ENCODE assay signal across 13 mouse cellular contexts in the genomic region with DNA sequence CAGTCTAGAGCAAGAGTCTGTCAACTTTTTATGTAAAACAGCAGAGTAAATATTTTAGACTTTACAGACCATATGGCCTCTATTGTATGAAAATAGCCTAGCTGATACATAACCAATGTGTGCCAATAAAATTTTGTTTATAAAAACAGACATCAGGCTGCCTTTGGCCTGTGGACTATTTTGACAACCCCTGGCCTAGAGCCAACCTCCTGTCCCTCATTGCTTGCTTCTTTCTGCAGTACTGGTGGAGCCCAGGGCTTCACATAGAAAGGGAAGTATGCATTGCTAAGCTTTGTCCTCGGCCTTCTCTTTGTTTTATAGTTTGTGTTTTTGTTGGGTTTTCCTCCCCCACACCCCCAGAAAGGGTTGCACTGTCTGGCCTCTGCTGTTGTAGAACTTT. TPM values are rescaled to one million over a fixed set of nuclear protein-coding genes. Genes with fewer than 3 reads are reported as not detected.
DNase-seq lines count a peak whose midpoint lies in the region; ATAC-seq and TF ChIP-seq lines count a peak whose summit lies in the region.
"Had no signal": no experiment of that assay in that cellular context is flagged by ENCODE, and none has a peak within 500 bp of the region (broad histone marks: within the 10 kb centered on the region; RNA-seq: fewer than 3 reads in every experiment).

No protein-coding gene starts in this region.

- no peak for TF ChIP-seq CTCF in small intestine, adult 2 months (IDR thresholded peaks at IDR 0.05; ENCODE audit: extremely low read depth, insufficient read length, insufficient replicate concordance, low read depth, low read length)

- ATAC-seq in kidney, embryonic 16.5 days (ENCODE audit: low FRiP score, low TSS enrichment), result no peak
- no peak for ATAC-seq in intestine, embryonic 16.5 days
- ATAC-seq in hindbrain, embryonic 14.5 days (ENCODE audit: low FRiP score), result no peak
- ATAC-seq: activated CD4-positive, CD25-positive, alpha-beta regulatory T cell, adult 4 months had no signal

- H3K27ac ChIP-seq in kidney, embryonic 16.5 days (ENCODE audit: low read length), result no peak overlapping the region
- peak overlapping the region; percentile 57 for H3K27ac ChIP-seq in intestine, embryonic 16.5 days (ENCODE audit: low read length)
- peak overlapping the region; percentile 61 for H3K27ac ChIP-seq in small intestine, adult 2 months (ENCODE audit: insufficient read depth, low read depth, low read length)
- no peak overlapping the region for H3K27ac ChIP-seq in hindbrain, embryonic 14.5 days
- H3K27ac ChIP-seq: hindbrain, embryonic 10.5 days; midbrain, embryonic 12.5 days had no signal

- H3K9ac ChIP-seq in kidney, embryonic 16.5 days (replicated peaks; ENCODE audit: low read length), result no peak overlapping the region
- H3K9ac ChIP-seq in intestine, embryonic 16.5 days (ENCODE audit: low read depth, low read length), result peak overlapping the region; percentile 35; the same call in 1 of the 2 replicates
- H3K9ac ChIP-seq in hindbrain, embryonic 14.5 days, result no peak overlapping the region
- H3K9ac ChIP-seq: midbrain, embryonic 12.5 days had no signal

- H3K36me3 ChIP-seq in kidney, embryonic 16.5 days (ENCODE audit: insufficient read depth, low read length), result peaks cover 13% of the 10 kb centered on the region
- H3K36me3 ChIP-seq in intestine, embryonic 16.5 days (ENCODE audit: control insufficient read depth, insufficient read depth, low read length), result peaks cover 19% of the 10 kb centered on the region
- H3K36me3 ChIP-seq in small intestine, adult 2 months (ENCODE audit: control insufficient read depth, insufficient read depth, low read length), result peaks cover 46% of the 10 kb centered on the region
- H3K36me3 ChIP-seq in hindbrain, embryonic 14.5 days (replicated peaks; ENCODE audit: control insufficient read depth, insufficient read depth), result peaks cover 45% of the 10 kb centered on the region

- H3K4me3 ChIP-seq in kidney, embryonic 16.5 days (ENCODE audit: low read length), result no peak overlapping the region
- H3K4me3 ChIP-seq in intestine, embryonic 16.5 days (ENCODE audit: low read length), result no peak overlapping the region; the same call in 1 of the 2 replicates
- no peak overlapping the region for H3K4me3 ChIP-seq in small intestine, adult 2 months (ENCODE audit: low read depth, low read length)
- no peak overlapping the region for H3K4me3 ChIP-seq in hindbrain, embryonic 14.5 days (replicated peaks; ENCODE audit: low read length)
- H3K4me3 ChIP-seq: hindbrain, embryonic 10.5 days; layer of hippocampus, adult 2 months; midbrain, embryonic 12.5 days had no signal

- 0 out of 2 replicates have a peak, but pooled peaks cover 2% of the 10 kb centered on the region for H3K27me3 ChIP-seq in kidney, embryonic 16.5 days (ENCODE audit: insufficient read depth, low read length)
- H3K27me3 ChIP-seq in intestine, embryonic 16.5 days (replicated peaks; ENCODE audit: control insufficient read depth, insufficient read depth, low read length), result no peaks in the 10 kb centered on the region
- H3K27me3 ChIP-seq in small intestine, adult 2 months (ENCODE audit: control insufficient read depth, insufficient read depth, low read length), result no peaks in the 10 kb centered on the region
- H3K27me3 ChIP-seq in hindbrain, embryonic 14.5 days (ENCODE audit: control insufficient read depth, insufficient read depth, low read length), result no peaks in the 10 kb centered on the region

- H3K4me2 ChIP-seq in kidney, embryonic 16.5 days (replicated peaks; ENCODE audit: low read depth, low read length), result no peak overlapping the region
- H3K4me2 ChIP-seq in intestine, embryonic 16.5 days (ENCODE audit: low read depth, low read length), result peak overlapping the region; percentile 15
- H3K4me2 ChIP-seq in hindbrain, embryonic 14.5 days (replicated peaks), result no peak overlapping the region
- H3K4me2 ChIP-seq: midbrain, embryonic 12.5 days had no signal

- no peaks in the 10 kb centered on the region for H3K9me3 ChIP-seq in kidney, embryonic 16.5 days (ENCODE audit: low read length)
- H3K9me3 ChIP-seq in intestine, embryonic 16.5 days (ENCODE audit: control insufficient read depth, low read length), result no peaks in the 10 kb centered on the region
- H3K9me3 ChIP-seq in hindbrain, embryonic 14.5 days (ENCODE audit: control insufficient read depth, low read length), result no peaks in the 10 kb centered on the region
- H3K9me3 ChIP-seq: hindbrain, embryonic 10.5 days; midbrain, embryonic 12.5 days had no signal

- peak; percentile 29 for DNase-seq in cerebellum, adult 9-10 months
- DNase-seq in cerebellum, postnatal 4 days (ENCODE audit: low spot score in 2 of 2), result no peak
- peak; percentile 50 to 55 for DNase-seq in kidney, postnatal 25 days
- DNase-seq in layer of hippocampus, adult 11-12 months (ENCODE audit: low spot score), result no peak
- no peak for DNase-seq in hindbrain, embryonic 14.5 days (ENCODE audit: low spot score)
- DNase-seq: gastrocnemius, postnatal 14 days had no signal

- 21% methylated on average over 1 of the region's 1 CpGs for WGBS in kidney, embryonic 16.5 days
- 52% methylated on average over 1 of the region's 1 CpGs for WGBS in intestine, embryonic 16.5 days
- 23% methylated on average over 1 of the region's 1 CpGs for WGBS in small intestine, adult 2 months
- WGBS in hindbrain, embryonic 14.5 days, result 58% methylated on average over 1 of the region's 1 CpGs

- no peak for TF ChIP-seq POLR2A in small intestine, adult 2 months (IDR thresholded peaks at IDR 0.05; ENCODE audit: low read depth, low read length)

- peaks cover 18% of the 10 kb centered on the region for H3K4me1 ChIP-seq in kidney, embryonic 16.5 days (ENCODE audit: insufficient read depth, low read length)
- H3K4me1 ChIP-seq in intestine, embryonic 16.5 days (ENCODE audit: control insufficient read depth, insufficient read depth, low read length), result peaks cover 15% of the 10 kb centered on the region
- H3K4me1 ChIP-seq in small intestine, adult 2 months (ENCODE audit: control insufficient read depth, insufficient read depth, insufficient read length, low read length), result peaks cover 15% of the 10 kb centered on the region
- H3K4me1 ChIP-seq in hindbrain, embryonic 14.5 days (replicated peaks; ENCODE audit: control insufficient read depth, insufficient read depth, low read length), result no peaks in the 10 kb centered on the region

RNA-seq across cellular contexts. Expression of a gene that starts 3.9 kb away (rescaled TPM):
- polyA plus RNA-seq in kidney, embryonic 16.5 days (2015; fragmentation: Nextera tagmentation; extraction: Ambion mirVana), result 92.3 and 154 TPM in 2 replicates
- 390 and 404 TPM in 2 replicates for polyA plus RNA-seq in intestine, embryonic 16.5 days (2015; fragmentation: Nextera tagmentation; extraction: Ambion mirVana)
- polyA plus RNA-seq in small intestine, adult 2 months (2012; rRNA removed), result 323 and 328 TPM in 2 replicates
- polyA plus RNA-seq in hindbrain, embryonic 14.5 days (2014; fragmentation: Nextera tagmentation; extraction: Ambion mirVana), result 10.3 and 10.5 TPM in 2 replicates

RNA-seq across cellular contexts. Expression of a gene that starts 23.1 kb away (rescaled TPM):
- 44.5 and 45.8 TPM in 2 replicates for polyA plus RNA-seq in kidney, embryonic 16.5 days (2015; fragmentation: Nextera tagmentation; extraction: Ambion mirVana)
- polyA plus RNA-seq in intestine, embryonic 16.5 days (2015; fragmentation: Nextera tagmentation; extraction: Ambion mirVana), result 33.4 and 37.2 TPM in 2 replicates
- polyA plus RNA-seq in small intestine, adult 2 months (2012; rRNA removed), result 337 and 348 TPM in 2 replicates
- 48.9 and 55.3 TPM in 2 replicates for polyA plus RNA-seq in hindbrain, embryonic 14.5 days (2014; fragmentation: Nextera tagmentation; extraction: Ambion mirVana)

RNA-seq across cellular contexts. Expression of a gene that starts 25.2 kb away (rescaled TPM):
- 50.5 and 62.7 TPM in 2 replicates for polyA plus RNA-seq in kidney, embryonic 16.5 days (2015; fragmentation: Nextera tagmentation; extraction: Ambion mirVana)
- polyA plus RNA-seq in intestine, embryonic 16.5 days (2015; fragmentation: Nextera tagmentation; extraction: Ambion mirVana), result 35.2 and 36.0 TPM in 2 replicates
- 4.8 and 11.4 TPM in 2 replicates for polyA plus RNA-seq in small intestine, adult 2 months (2012; rRNA removed)
- polyA plus RNA-seq in hindbrain, embryonic 14.5 days (2014; fragmentation: Nextera tagmentation; extraction: Ambion mirVana), result 107 and 109 TPM in 2 replicates

RNA-seq across cellular contexts. Expression of a gene that starts 25.7 kb away (rescaled TPM):
- polyA plus RNA-seq in kidney, embryonic 16.5 days (2015; fragmentation: Nextera tagmentation; extraction: Ambion mirVana), result 23.2 and 24.9 TPM in 2 replicates
- 22.2 and 23.8 TPM in 2 replicates for polyA plus RNA-seq in intestine, embryonic 16.5 days (2015; fragmentation: Nextera tagmentation; extraction: Ambion mirVana)
- polyA plus RNA-seq in small intestine, adult 2 months (2012; rRNA removed), result 14.2 and 38.9 TPM in 2 replicates
- polyA plus RNA-seq in hindbrain, embryonic 14.5 days (2014; fragmentation: Nextera tagmentation; extraction: Ambion mirVana), result 15.0 and 17.7 TPM in 2 replicates

Comparison
In these comparisons a context has a peak if more than half of its experiments do, and no peak if none do; other contexts are left out.
1. DNase-seq: peak in cerebellum, adult 9-10 months (single experiment) and kidney, postnatal 25 days (2 of 2); none in cerebellum, postnatal 4 days (0 of 2), layer of hippocampus, adult 11-12 months (single experiment) and hindbrain, embryonic 14.5 days (single experiment).
2. H3K27ac ChIP-seq: peak in intestine, embryonic 16.5 days (single experiment) and small intestine, adult 2 months (single experiment); none in kidney, embryonic 16.5 days (single experiment) and hindbrain, embryonic 14.5 days (single experiment).